Comparison of ENCODE assay signal across 23 mouse cellular contexts in the genomic region with DNA sequence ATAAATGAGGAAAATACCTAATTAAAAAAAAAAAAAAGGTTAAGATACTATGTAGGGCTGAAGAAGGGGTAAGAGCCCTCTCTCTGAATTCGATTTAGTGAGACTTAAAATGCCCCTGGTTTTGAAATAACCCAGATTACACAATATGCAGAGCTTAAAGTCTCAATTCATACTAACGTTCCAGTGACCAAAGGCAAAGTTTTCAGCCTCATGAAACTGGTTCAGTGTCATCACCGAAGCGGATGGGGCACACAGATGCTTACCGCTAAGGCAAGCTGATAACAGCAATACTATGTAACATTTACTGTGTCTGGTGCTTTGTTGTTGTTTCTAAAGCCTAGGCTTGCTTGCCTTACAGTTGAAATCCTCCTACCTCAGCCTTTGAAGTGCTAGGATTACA. TPM values are rescaled to one million over a fixed set of nuclear protein-coding genes. Genes with fewer than 3 reads are reported as not detected.
DNase-seq lines count a peak whose midpoint lies in the region; ATAC-seq and TF ChIP-seq lines count a peak whose summit lies in the region.
"Had no signal": no experiment of that assay in that cellular context is flagged by ENCODE, and none has a peak within 500 bp of the region (broad histone marks: within the 10 kb centered on the region; RNA-seq: fewer than 3 reads in every experiment).

No protein-coding gene starts in this region.

- no peaks in the 10 kb centered on the region for H3K27me3 ChIP-seq in liver, adult 2 months (ENCODE audit: control insufficient read depth, insufficient read depth, low read length)
- no peaks in the 10 kb centered on the region for H3K27me3 ChIP-seq in liver, embryonic 12.5 days (replicated peaks)
- no peaks in the 10 kb centered on the region for H3K27me3 ChIP-seq in testis, adult 2 months (ENCODE audit: control insufficient read depth, insufficient read depth, low read length)
- H3K27me3 ChIP-seq: embryonic facial prominence, embryonic 12.5 days; forebrain, embryonic 12.5 days had no signal

- no peaks in the 10 kb centered on the region for H3K79me2 ChIP-seq in liver, adult 2 months (ENCODE audit: control insufficient read depth, insufficient read depth, low read length)

- no peak overlapping the region for H3K9ac ChIP-seq in liver, adult 2 months (ENCODE audit: low read depth, low read length)
- no peak overlapping the region for H3K9ac ChIP-seq in liver, embryonic 12.5 days
- H3K9ac ChIP-seq: embryonic facial prominence, embryonic 12.5 days; forebrain, embryonic 12.5 days had no signal

- no peak for TF ChIP-seq POLR2A in liver, adult 2 months (IDR thresholded peaks at IDR 0.05; ENCODE audit: extremely low read depth, insufficient read depth, low read length)
- no peak for TF ChIP-seq POLR2A in testis, adult 2 months (IDR thresholded peaks at IDR 0.05; ENCODE audit: control insufficient read depth, low read depth, low read length)

- H3K4me2 ChIP-seq in liver, embryonic 12.5 days = no peak overlapping the region
- H3K4me2 ChIP-seq: embryonic facial prominence, embryonic 12.5 days; forebrain, embryonic 12.5 days had no signal

- no peaks in the 10 kb centered on the region for H3K36me3 ChIP-seq in liver, adult 2 months (ENCODE audit: control insufficient read depth, insufficient read depth, low read length)
- peaks cover 95% of the 10 kb centered on the region for H3K36me3 ChIP-seq in liver, embryonic 12.5 days
- H3K36me3 ChIP-seq in testis, adult 2 months (ENCODE audit: control insufficient read depth, insufficient read depth, low read length) = no peaks in the 10 kb centered on the region

- TF ChIP-seq CTCF in liver, adult 2 months (IDR thresholded peaks at IDR 0.05; ENCODE audit: low read depth, low read length) = no peak
- TF ChIP-seq CTCF in testis, adult 2 months (IDR thresholded peaks at IDR 0.05; ENCODE audit: control insufficient read depth, insufficient read depth, insufficient replicate concordance, low read depth, low read length) = no peak

- WGBS in liver, adult 2 months = 33% methylated on average over 5 of the region's 5 CpGs
- 81% methylated on average over 5 of the region's 5 CpGs for WGBS in liver, embryonic 12.5 days (ENCODE audit: insufficient replicate concordance)

- ATAC-seq in liver, embryonic 12.5 days = no peak
- peak; percentile 49 for ATAC-seq in megakaryocyte progenitor cell, adult 5-6 weeks (replicated peaks; ENCODE audit: poor library complexity)
- ATAC-seq in erythroblast, adult 5-6 weeks (replicated peaks; ENCODE audit: low FRiP score, poor library complexity, severe bottlenecking) = no peak
- ATAC-seq: forebrain, embryonic 14.5 days; forebrain, embryonic 16.5 days had no signal

- no peak overlapping the region for H3K27ac ChIP-seq in liver, adult 2 months (replicated peaks; ENCODE audit: insufficient read depth, low read depth, low read length)
- H3K27ac ChIP-seq in liver, embryonic 12.5 days = no peak overlapping the region
- peak overlapping the region; percentile 9; the same call in 1 of the 2 replicates for H3K27ac ChIP-seq in testis, adult 2 months (ENCODE audit: control insufficient read depth, insufficient read depth, low read depth, low read length)
- H3K27ac ChIP-seq: embryonic facial prominence, embryonic 10.5 days; embryonic facial prominence, embryonic 12.5 days; forebrain, embryonic 10.5 days; forebrain, embryonic 12.5 days had no signal

- DNase-seq in liver, adult 2 months (ENCODE audit: extremely low read depth, low read depth, low spot score) = peak; percentile 63
- no peak for DNase-seq in testis, postnatal 10 days (ENCODE audit: low spot score)
- DNase-seq in spleen, adult 18-20 months = no peak
- DNase-seq: adrenal gland, adult 8-10 months; adrenal gland, postnatal 14 days; adrenal gland, postnatal 36 days; cerebellum, adult 11-12 months; cerebellum, adult 2 months; cerebellum, adult 9-10 months; cerebellum, postnatal 10 days; cerebellum, postnatal 25 days had no signal

- H3K9me3 ChIP-seq in liver, embryonic 12.5 days (replicated peaks) = no peaks in the 10 kb centered on the region
- H3K9me3 ChIP-seq: embryonic facial prominence, embryonic 10.5 days; embryonic facial prominence, embryonic 12.5 days; forebrain, embryonic 10.5 days; forebrain, embryonic 12.5 days had no signal

- no peak overlapping the region for H3K4me3 ChIP-seq in liver, adult 2 months (ENCODE audit: insufficient read depth, low read depth, low read length)
- H3K4me3 ChIP-seq in liver, embryonic 12.5 days = no peak overlapping the region
- H3K4me3 ChIP-seq in testis, adult 2 months (ENCODE audit: control insufficient read depth, low read depth, low read length) = no peak overlapping the region
- H3K4me3 ChIP-seq: embryonic facial prominence, embryonic 10.5 days; embryonic facial prominence, embryonic 12.5 days; erythroblast, embryonic 14.5 days; forebrain, embryonic 10.5 days; forebrain, embryonic 12.5 days had no signal

- H3K4me1 ChIP-seq in liver, adult 2 months (ENCODE audit: control insufficient read depth, insufficient read depth, low read length) = no peaks in the 10 kb centered on the region
- H3K4me1 ChIP-seq in liver, embryonic 12.5 days = no peaks in the 10 kb centered on the region
- H3K4me1 ChIP-seq in testis, adult 2 months (ENCODE audit: control insufficient read depth, insufficient read depth, low read length) = peaks cover 5% of the 10 kb centered on the region

RNA-seq across cellular contexts. Expression of gene Phgdh, which starts 17.6 kb away (rescaled TPM):
- total RNA-seq in liver, adult 2 months (2014; rRNA removed) = 0.92 and 3.2 TPM in 2 replicates
- 0.39 and 0.48 TPM in 2 replicates for polyA plus RNA-seq in liver, adult 2 months (2012; rRNA removed)
- 348 and 381 TPM in 2 replicates for polyA plus RNA-seq in liver, embryonic 12.5 days (2016; fragmentation: Nextera tagmentation; extraction: Ambion mirVana)
- 18.1 and 18.2 TPM in 2 replicates for polyA plus RNA-seq in testis, adult 2 months (2012; rRNA removed)
- total RNA-seq in megakaryocyte progenitor cell, adult 5-6 weeks (2015) = 108 and 138 TPM in 2 replicates
- 493 and 521 TPM in 2 replicates for total RNA-seq in megakaryocyte progenitor cell, adult 5-6 weeks (2017)
- total RNA-seq in erythroblast, adult 5-6 weeks (2015; ENCODE audit: low replicate concordance) = 9.4 and 11.5 TPM in 2 replicates
- 26.4 and 30.0 TPM in 2 replicates for total RNA-seq in erythroblast, adult 5-6 weeks (2017; ENCODE audit: low replicate concordance)

RNA-seq across cellular contexts. Expression of gene Hmgcs2, which starts 42.0 kb away (rescaled TPM):
- total RNA-seq in liver, adult 2 months (2014; rRNA removed) = 687 and 765 TPM in 2 replicates
- polyA plus RNA-seq in liver, adult 2 months (2012; rRNA removed) = 1,077 and 1,098 TPM in 2 replicates
- 24.7 and 26.9 TPM in 2 replicates for polyA plus RNA-seq in liver, embryonic 12.5 days (2016; fragmentation: Nextera tagmentation; extraction: Ambion mirVana)
- polyA plus RNA-seq in testis, adult 2 months (2012; rRNA removed) = 42.8 and 59.5 TPM in 2 replicates
- total RNA-seq in megakaryocyte progenitor cell, adult 5-6 weeks (2015) = 0.12 and 0.27 TPM in 2 replicates
- total RNA-seq in megakaryocyte progenitor cell, adult 5-6 weeks (2017) = 0.21 and 0.54 TPM in 2 replicates
- total RNA-seq in erythroblast, adult 5-6 weeks (2015; ENCODE audit: low replicate concordance) = 0.42 TPM in 1 of 2 replicates, not detected in the other
- not detected in 2 replicates for total RNA-seq in erythroblast, adult 5-6 weeks (2017; ENCODE audit: low replicate concordance)
- total RNA-seq: ES-E14 had no signal

Comparison
In these comparisons a context has a peak if more than half of its experiments do, and no peak if none do; other contexts are left out.
1. RNA of gene Hmgcs2, which starts 42.0 kb away (total RNA-seq): 687 to 765 TPM in liver, adult 2 months; 0.12 to 0.54 TPM in megakaryocyte progenitor cell, adult 5-6 weeks and 0.42 TPM in erythroblast, adult 5-6 weeks; every median in the first group is over 100 times any median in the second.